Comparison of ENCODE assay signal across 18 mouse cellular contexts in genomic region chr10:127321621-127322020, GRCm38 (mm10). TPM values are rescaled to one million over a fixed set of nuclear protein-coding genes. Genes with fewer than 3 reads are reported as not detected.
A peak's percentile ranks its signal among the peaks of the same experiment; 100 is the strongest.
DNase-seq lines count a peak whose midpoint lies in the region; ATAC-seq and TF ChIP-seq lines count a peak whose summit lies in the region.
"Had no signal": no experiment of that assay in that cellular context is flagged by ENCODE, and none has a peak within 500 bp of the region (broad histone marks: within the 10 kb centered on the region; RNA-seq: fewer than 3 reads in every experiment).

Arhgap9 (plus strand) TSS chr10:127321964.

- peak within 1 kb of the TSS; percentile 85 for H3K4me3 ChIP-seq in megakaryocyte, embryonic 14.5 days (replicated peaks)
- no peak within 1 kb of the TSS for H3K4me3 ChIP-seq in midbrain, embryonic 15.5 days
- H3K4me3 ChIP-seq in forebrain, postnatal 0 days (ENCODE audit: low read depth, low read length): no peak within 1 kb of the TSS
- H3K4me3 ChIP-seq: embryonic facial prominence, embryonic 12.5 days; kidney, embryonic 15.5 days; left cerebral cortex, adult 2 months; lung, embryonic 15.5 days had no signal

- WGBS in midbrain, embryonic 15.5 days: 81% methylated on average over 3 of the region's 3 CpGs
- 82% methylated on average over 3 of the region's 3 CpGs for WGBS in forebrain, postnatal 0 days

- H3K9ac ChIP-seq in midbrain, embryonic 15.5 days: no peak within 1 kb of the TSS; the same call in 1 of the 2 replicates
- H3K9ac ChIP-seq in forebrain, postnatal 0 days: no peak within 1 kb of the TSS
- H3K9ac ChIP-seq: embryonic facial prominence, embryonic 12.5 days; kidney, embryonic 15.5 days; lung, embryonic 15.5 days had no signal

- peak; percentile 37 for DNase-seq in A20 (ENCODE audit: low read depth, low spot score)
- no peak for DNase-seq in testis, postnatal 14 days (ENCODE audit: low spot score)
- DNase-seq in cerebellum, postnatal 25 days: no peak
- no peak for DNase-seq in forebrain, postnatal 0 days
- DNase-seq: adrenal gland, postnatal 25 days; cerebellum, adult 9-10 months; heart, adult 11 months; heart, postnatal 4 days; midbrain, embryonic 14.5 days had no signal

- H3K36me3 ChIP-seq in megakaryocyte, embryonic 14.5 days (replicated peaks; ENCODE audit: low read length): no peaks in the 10 kb centered on the region
- H3K36me3 ChIP-seq in midbrain, embryonic 15.5 days (replicated peaks): no peaks in the 10 kb centered on the region
- H3K36me3 ChIP-seq in forebrain, postnatal 0 days (ENCODE audit: insufficient read depth): no peaks in the 10 kb centered on the region
- H3K36me3 ChIP-seq: embryonic facial prominence, embryonic 12.5 days; kidney, embryonic 15.5 days; lung, embryonic 15.5 days had no signal

- TF ChIP-seq CTCF in forebrain, postnatal 0 days (IDR thresholded peaks at IDR 0.05; ENCODE audit: low read depth): no peak

- H3K27me3 ChIP-seq in megakaryocyte, embryonic 14.5 days (replicated peaks): peaks cover 10% of the 10 kb centered on the region
- peaks cover 43% of the 10 kb centered on the region for H3K27me3 ChIP-seq in midbrain, embryonic 15.5 days (replicated peaks)
- H3K27me3 ChIP-seq in forebrain, postnatal 0 days (ENCODE audit: insufficient read depth, low read length): peaks cover 21% of the 10 kb centered on the region

- peaks cover 83% of the 10 kb centered on the region for H3K4me1 ChIP-seq in megakaryocyte, embryonic 14.5 days
- peaks cover 7% of the 10 kb centered on the region for H3K4me1 ChIP-seq in midbrain, embryonic 15.5 days
- no peaks in the 10 kb centered on the region; the same call in 1 of the 2 replicates for H3K4me1 ChIP-seq in forebrain, postnatal 0 days (ENCODE audit: insufficient read depth)

- ATAC-seq in CD4-positive, CD25-positive, alpha-beta regulatory T cell, adult 4 months: peak; percentile 62
- no peak for ATAC-seq in erythroblast, adult 5-6 weeks (replicated peaks; ENCODE audit: low FRiP score, poor library complexity, severe bottlenecking)
- no peak for ATAC-seq in midbrain, embryonic 15.5 days (replicated peaks)
- no peak for ATAC-seq in forebrain, postnatal 0 days
- ATAC-seq: forebrain, embryonic 14.5 days had no signal

- H3K27ac ChIP-seq in midbrain, embryonic 15.5 days: no peak within 1 kb of the TSS
- no peak within 1 kb of the TSS for H3K27ac ChIP-seq in forebrain, postnatal 0 days (ENCODE audit: low read depth, low read length)
- H3K27ac ChIP-seq: embryonic facial prominence, embryonic 12.5 days; kidney, embryonic 15.5 days; left cerebral cortex, adult 2 months; lung, embryonic 15.5 days had no signal

- H3K9me3 ChIP-seq in megakaryocyte, embryonic 14.5 days: no peaks in the 10 kb centered on the region
- H3K9me3 ChIP-seq in midbrain, embryonic 15.5 days: no peaks in the 10 kb centered on the region
- no peaks in the 10 kb centered on the region for H3K9me3 ChIP-seq in forebrain, postnatal 0 days (ENCODE audit: low read length)
- H3K9me3 ChIP-seq: embryonic facial prominence, embryonic 12.5 days; kidney, embryonic 15.5 days; lung, embryonic 15.5 days had no signal

- H3K4me2 ChIP-seq in midbrain, embryonic 15.5 days: no peak within 1 kb of the TSS
- H3K4me2 ChIP-seq in forebrain, postnatal 0 days (ENCODE audit: low read depth): no peak within 1 kb of the TSS
- H3K4me2 ChIP-seq: embryonic facial prominence, embryonic 12.5 days; kidney, embryonic 15.5 days; lung, embryonic 15.5 days had no signal

RNA-seq across cellular contexts. Expression of gene Arhgap9, which starts in this region (rescaled TPM):
- polyA plus RNA-seq in CD4-positive, CD25-positive, alpha-beta regulatory T cell, adult 4 months (2017; shearing (Covaris generic)): 100 to 1,000 TPM in 1 of 2 experiments, 10 to 100 TPM in 1; 92.4 to 118 TPM
- total RNA-seq in erythroblast, adult 5-6 weeks (2015; ENCODE audit: low replicate concordance): 19.9 and 21.1 TPM in 2 replicates
- total RNA-seq in erythroblast, adult 5-6 weeks (2017; ENCODE audit: low replicate concordance): 14.6 and 18.7 TPM in 2 replicates
- 6.1 and 10.4 TPM in 2 replicates for polyA plus RNA-seq in megakaryocyte, embryonic 14.5 days (2012; ENCODE audit: insufficient read depth, low replicate concordance)
- 0.87 and 0.99 TPM in 2 replicates for polyA plus RNA-seq in midbrain, embryonic 15.5 days (2015; fragmentation: Nextera tagmentation; extraction: Ambion mirVana)
- total RNA-seq in forebrain, postnatal 0 days (2014; rRNA removed): 0.52 and 0.69 TPM in 2 replicates
- 0.81 and 0.99 TPM in 2 replicates for polyA plus RNA-seq in forebrain, postnatal 0 days (2015; fragmentation: Nextera tagmentation; extraction: Ambion mirVana)
